In the genomic region with DNA sequence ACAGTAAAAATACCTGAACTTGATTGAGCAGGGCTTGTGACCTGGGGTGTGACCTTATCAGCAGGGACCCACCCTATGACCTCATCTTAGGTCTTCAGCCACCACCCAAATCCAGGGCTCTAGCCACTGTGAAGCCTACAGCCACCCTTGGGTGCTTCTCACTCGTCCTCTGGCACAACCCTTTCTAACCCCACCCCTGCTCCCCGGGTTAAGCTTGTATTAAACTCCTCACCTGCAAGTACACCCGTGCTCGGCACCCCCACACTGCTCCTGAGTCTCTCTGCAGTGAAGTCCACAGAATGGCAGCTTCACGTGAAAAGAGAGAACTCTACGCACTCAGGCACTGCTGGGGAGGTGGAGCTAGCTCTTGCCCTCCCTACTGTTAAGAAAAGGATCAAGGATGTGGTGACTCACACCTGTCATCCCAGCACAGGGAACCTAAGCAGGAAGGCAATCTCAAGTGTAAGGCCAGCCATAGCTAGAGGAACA, we compare ENCODE assay signal across 24 mouse cellular contexts. TPM values are rescaled to one million over a fixed set of nuclear protein-coding genes. Genes with fewer than 3 reads are reported as not detected.
A peak's percentile ranks its signal among the peaks of the same experiment; 100 is the strongest.
DNase-seq lines count a peak whose midpoint lies in the region; ATAC-seq and TF ChIP-seq lines count a peak whose summit lies in the region.
"Had no signal": no experiment of that assay in that cellular context is flagged by ENCODE, and none has a peak within 500 bp of the region (broad histone marks: within the 10 kb centered on the region; RNA-seq: fewer than 3 reads in every experiment).

No protein-coding gene starts in this region.

- H3K9ac ChIP-seq in liver, embryonic 16.5 days (ENCODE audit: low read depth, low read length): no peak overlapping the region
- H3K9ac ChIP-seq in midbrain, embryonic 13.5 days (replicated peaks): no peak overlapping the region
- H3K9ac ChIP-seq: embryonic facial prominence, embryonic 15.5 days; hindbrain, embryonic 12.5 days; neural tube, embryonic 13.5 days had no signal

- peaks cover 52% of the 10 kb centered on the region for H3K4me1 ChIP-seq in E14TG2a.4 (replicated peaks; ENCODE audit: low read depth, low read length)
- peaks cover 19% of the 10 kb centered on the region for H3K4me1 ChIP-seq in liver, embryonic 16.5 days (ENCODE audit: control insufficient read depth, low read depth, low read length)
- H3K4me1 ChIP-seq in midbrain, embryonic 13.5 days (replicated peaks): no peaks in the 10 kb centered on the region
- H3K4me1 ChIP-seq: embryonic facial prominence, embryonic 15.5 days had no signal

- peak; percentile 45 for DNase-seq in 3T3-L1 (ENCODE audit: low read depth, low spot score)
- DNase-seq in c-Kit-positive CD71-positive TER-119-negative erythroid progenitor cells, embryonic 14.5 days (ENCODE audit: low read depth): peak; percentile 36
- DNase-seq in embryo, embryonic 11 days: no peak
- no peak for DNase-seq in lung, postnatal 25 days (ENCODE audit: low spot score)
- DNase-seq: cerebellum, postnatal 10 days; gastrocnemius, postnatal 10 days; layer of hippocampus, postnatal 36 days; lung, adult 18-20 months; lung, postnatal 4 days; spleen, adult 18-20 months; thymus, postnatal 4 days had no signal

- peak; percentile 55; the same call in 1 of the 2 replicates for ATAC-seq in liver, embryonic 16.5 days (ENCODE audit: low read depth)
- no peak for ATAC-seq in midbrain, embryonic 13.5 days
- ATAC-seq in megakaryocyte, adult 5-6 weeks (ENCODE audit: poor library complexity, severe bottlenecking): no peak
- ATAC-seq: inflammation-experienced regulatory T-cells, adult 6 months had no signal

- H3K4me3 ChIP-seq in E14TG2a.4 (replicated peaks; ENCODE audit: low read length): peak overlapping the region; percentile 71
- H3K4me3 ChIP-seq in liver, embryonic 16.5 days (ENCODE audit: low read depth, low read length): no peak overlapping the region
- no peak overlapping the region for H3K4me3 ChIP-seq in midbrain, embryonic 13.5 days (replicated peaks)
- H3K4me3 ChIP-seq: embryonic facial prominence, embryonic 15.5 days; forebrain, embryonic 10.5 days; hindbrain, embryonic 12.5 days; neural tube, embryonic 13.5 days had no signal

- H3K9me3 ChIP-seq in E14TG2a.4 (ENCODE audit: low read length): no peaks in the 10 kb centered on the region
- no peaks in the 10 kb centered on the region for H3K9me3 ChIP-seq in liver, embryonic 16.5 days (replicated peaks; ENCODE audit: control insufficient read depth, low read length)
- H3K9me3 ChIP-seq in midbrain, embryonic 13.5 days: no peaks in the 10 kb centered on the region
- H3K9me3 ChIP-seq: embryonic facial prominence, embryonic 15.5 days; neural tube, embryonic 13.5 days had no signal

- no peak overlapping the region for H3K27ac ChIP-seq in liver, embryonic 16.5 days (ENCODE audit: low read length)
- H3K27ac ChIP-seq in midbrain, embryonic 13.5 days: no peak overlapping the region
- H3K27ac ChIP-seq: embryonic facial prominence, embryonic 15.5 days; forebrain, embryonic 10.5 days; hindbrain, embryonic 12.5 days; neural tube, embryonic 13.5 days had no signal

- no peak for TF ChIP-seq CTCF in E14TG2a.4 (conservative IDR thresholded peaks at IDR 0.05; ENCODE audit: low read length)

- 37% methylated on average over 6 of the region's 6 CpGs for WGBS in liver, embryonic 16.5 days (ENCODE audit: insufficient replicate concordance)
- 48% methylated on average over 6 of the region's 6 CpGs for WGBS in midbrain, embryonic 13.5 days

- H3K36me3 ChIP-seq in E14TG2a.4 (ENCODE audit: insufficient read depth, low read length): no peaks in the 10 kb centered on the region
- no peaks in the 10 kb centered on the region for H3K36me3 ChIP-seq in liver, embryonic 16.5 days (ENCODE audit: control insufficient read depth, insufficient read depth)
- no peaks in the 10 kb centered on the region for H3K36me3 ChIP-seq in midbrain, embryonic 13.5 days
- H3K36me3 ChIP-seq: embryonic facial prominence, embryonic 15.5 days; forebrain, embryonic 10.5 days; hindbrain, embryonic 12.5 days; neural tube, embryonic 13.5 days had no signal

- no peaks in the 10 kb centered on the region for H3K27me3 ChIP-seq in E14TG2a.4 (ENCODE audit: insufficient read depth, low read length)
- no peaks in the 10 kb centered on the region for H3K27me3 ChIP-seq in liver, embryonic 16.5 days (ENCODE audit: control insufficient read depth, insufficient read depth, low read depth, low read length)
- no peaks in the 10 kb centered on the region for H3K27me3 ChIP-seq in midbrain, embryonic 13.5 days
- H3K27me3 ChIP-seq: embryonic facial prominence, embryonic 15.5 days; hindbrain, embryonic 12.5 days; neural tube, embryonic 13.5 days had no signal

- no peak overlapping the region for H3K4me2 ChIP-seq in liver, embryonic 16.5 days (ENCODE audit: low read depth, low read length)
- no peak overlapping the region for H3K4me2 ChIP-seq in midbrain, embryonic 13.5 days (replicated peaks)
- H3K4me2 ChIP-seq: embryonic facial prominence, embryonic 15.5 days; hindbrain, embryonic 12.5 days; midbrain, embryonic 11.5 days; neural tube, embryonic 13.5 days had no signal

RNA-seq across cellular contexts. Expression of gene Cct8l1, which starts 21.1 kb away (rescaled TPM):
- polyA plus RNA-seq in liver, embryonic 16.5 days (2015; fragmentation: Nextera tagmentation; extraction: Ambion mirVana): not detected in 2 replicates
- 0.10 and 0.11 TPM in 2 replicates for polyA plus RNA-seq in midbrain, embryonic 13.5 days (2015; fragmentation: Nextera tagmentation; extraction: Ambion mirVana)
- total RNA-seq in megakaryocyte, adult 5-6 weeks (2015): not detected in 2 replicates
- 0.11 TPM in 1 of 2 replicates, not detected in the other for total RNA-seq in megakaryocyte, adult 5-6 weeks (2017)
- total RNA-seq: gastrocnemius, postnatal 10 days had no signal
- polyA plus RNA-seq: embryonic facial prominence, embryonic 15.5 days; forebrain, embryonic 10.5 days; heart, postnatal 0 days; kidney, embryonic 16.5 days; limb, embryonic 11.5 days; midbrain, embryonic 11.5 days had no signal

RNA-seq across cellular contexts. Expression of gene Kmt2c, which starts 38.4 kb away (rescaled TPM):
- polyA plus RNA-seq in liver, embryonic 16.5 days (2015; fragmentation: Nextera tagmentation; extraction: Ambion mirVana): 5.3 TPM in 2 replicates
- polyA plus RNA-seq in midbrain, embryonic 13.5 days (2015; fragmentation: Nextera tagmentation; extraction: Ambion mirVana): 23.4 and 23.5 TPM in 2 replicates
- 47.2 and 57.6 TPM in 2 replicates for total RNA-seq in megakaryocyte, adult 5-6 weeks (2015)
- 43.5 and 58.5 TPM in 2 replicates for total RNA-seq in megakaryocyte, adult 5-6 weeks (2017)

Comparison
In these comparisons a context has a peak if more than half of its experiments do, and no peak if none do; other contexts are left out.
1. DNase-seq: peak in 3T3-L1 (single experiment) and c-Kit-positive CD71-positive TER-119-negative erythroid progenitor cells, embryonic 14.5 days (single experiment); none in embryo, embryonic 11 days (single experiment) and lung, postnatal 25 days (single experiment).